Mouse (Mus musculus): ENCODE data around the gene Flrt1.

Gene Flrt1

DNA sequence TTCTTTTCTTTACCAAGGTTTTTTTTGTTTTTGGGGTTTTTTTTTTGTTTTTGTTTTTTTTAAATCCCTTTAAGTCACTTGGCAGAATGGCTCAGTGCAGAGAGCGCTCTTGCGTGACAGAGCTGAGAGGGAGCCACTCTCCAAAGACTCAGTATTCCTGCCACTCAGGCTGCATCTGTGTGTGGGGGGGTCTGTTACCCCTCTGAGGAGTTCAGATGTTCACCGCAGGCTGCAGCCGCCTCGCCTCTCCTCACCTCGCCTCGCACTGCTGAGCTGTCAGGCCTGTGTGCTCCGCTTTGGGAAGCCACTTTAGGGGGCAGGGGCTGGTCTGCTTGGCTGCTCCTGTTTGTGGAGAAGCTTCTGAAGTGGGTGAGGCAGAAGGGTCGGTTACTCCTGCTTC lies at the start of gene Flrt1:
Gene Flrt1, minus strand, starts transcription at position 186 of the 400 bp plus-strand sequence.
- no peak for DNase-seq (ENCODE audit: low spot score in 2 of 2)

DNA sequence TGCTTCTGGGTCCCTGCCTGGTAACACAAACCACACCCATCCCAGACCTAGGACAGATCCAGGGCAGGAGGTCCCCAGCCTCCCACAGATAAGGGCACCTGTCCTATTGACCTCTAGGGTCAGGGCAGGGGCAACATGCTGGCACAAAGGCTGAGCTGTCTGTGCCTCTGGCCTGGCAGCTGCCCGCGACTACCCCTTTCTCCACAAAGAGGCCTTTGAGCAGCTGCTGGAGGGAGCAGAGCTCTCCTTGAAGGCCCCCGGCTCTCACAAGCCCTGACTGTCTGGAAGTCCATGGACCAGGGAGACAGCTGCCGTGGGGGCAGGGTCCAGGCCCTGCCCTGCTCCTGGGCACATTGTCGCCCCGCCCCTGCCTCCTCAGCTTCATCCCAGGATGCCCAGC lies 49.7 kb upstream of the Flrt1 start:
- no peak for DNase-seq (ENCODE audit: low spot score in 2 of 2)

DNA sequence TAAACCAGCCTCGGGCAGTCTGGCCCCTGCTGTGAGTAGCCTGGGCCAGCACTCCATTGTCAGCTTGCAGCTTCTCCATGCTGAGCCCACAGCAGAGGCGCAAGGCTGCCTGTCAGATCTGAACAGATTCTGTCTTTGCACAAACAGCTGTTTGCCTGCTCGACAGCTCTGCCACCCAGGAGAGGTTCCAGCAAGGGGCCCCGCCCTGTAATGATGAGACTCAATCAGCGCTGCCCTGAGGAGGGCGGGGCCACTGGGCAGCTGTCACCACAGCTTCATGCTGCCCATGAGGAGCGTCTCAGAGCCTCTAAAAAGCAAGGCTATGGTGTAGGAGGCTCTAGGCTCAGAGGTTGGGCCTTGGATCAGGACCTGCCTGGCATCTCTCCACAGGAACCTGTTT lies 47.7 kb upstream of the Flrt1 start:
- DNase-seq (ENCODE audit: low spot score in 2 of 2) = no peak

GRCm38 (mm10) chr19:7151927-7152653 lies 46.6 kb upstream of the Flrt1 start:
- DNase-seq (ENCODE audit: low spot score in 2 of 2) = no peak

DNA sequence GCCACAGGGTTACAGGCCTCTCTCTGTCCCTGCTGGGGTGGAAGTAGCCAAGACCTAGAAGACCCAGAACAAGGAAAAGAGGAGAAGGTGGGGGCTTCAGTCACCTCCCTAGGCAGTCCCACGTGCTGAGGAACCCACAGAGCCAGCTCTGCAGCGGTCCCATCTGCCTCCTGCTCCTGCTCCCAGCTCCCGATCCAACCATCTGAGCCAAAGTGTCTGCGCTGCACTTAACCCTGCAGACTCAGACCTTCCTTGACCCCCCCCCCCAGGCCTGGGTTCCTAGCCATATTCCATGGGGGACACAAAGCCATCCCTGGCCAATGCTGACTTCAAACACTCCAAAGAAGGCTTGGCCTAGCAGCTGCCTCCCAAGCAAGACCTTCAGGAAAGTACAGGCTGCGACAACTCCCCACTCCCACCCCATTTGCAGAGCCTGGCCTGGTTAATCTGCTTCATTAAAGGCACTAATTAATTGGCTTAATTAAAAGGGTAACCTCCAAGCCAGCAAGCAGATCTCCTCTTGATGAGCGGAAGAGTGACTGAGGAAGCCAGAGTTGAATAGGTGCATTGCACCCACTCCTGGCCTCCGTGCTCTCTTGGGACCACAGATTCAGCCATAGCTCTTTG lies 45.9 kb upstream of the Flrt1 start:
- DNase-seq (ENCODE audit: low spot score in 2 of 2) = no peak

GRCm38 (mm10) chr19:7149158-7149685 lies 43.7 kb upstream of the Flrt1 start:
- DNase-seq (ENCODE audit: low spot score in 2 of 2) = no peak

DNA sequence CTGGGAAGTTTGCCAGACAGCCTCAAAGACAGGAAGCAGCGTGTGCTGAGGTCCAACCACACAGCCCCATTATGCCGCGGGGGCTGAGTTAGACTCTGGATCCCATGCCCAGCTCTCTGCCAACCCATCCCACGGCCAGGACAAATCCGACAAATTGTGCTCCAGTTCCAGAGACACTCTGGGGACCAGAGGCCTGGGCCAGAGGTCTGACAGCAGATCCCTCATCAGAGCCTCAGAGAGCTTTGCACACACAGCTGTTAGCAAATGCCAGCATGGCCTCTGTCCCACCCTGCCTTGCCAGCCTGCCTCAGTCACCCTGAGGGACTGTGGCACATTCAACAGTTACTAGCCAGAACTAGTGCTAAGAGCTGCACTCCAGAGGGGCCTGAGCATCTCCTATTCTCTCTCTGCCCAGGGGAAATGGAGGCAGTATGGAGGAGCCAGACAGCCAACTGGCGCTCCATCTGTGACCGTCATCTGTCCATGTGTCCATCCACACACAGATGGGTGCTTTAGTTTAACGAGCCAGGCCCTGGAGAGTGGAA lies 43.1 kb upstream of the Flrt1 start:
- DNase-seq (ENCODE audit: low spot score in 2 of 2) = no peak

GRCm38 (mm10) chr19:7148096-7148495 lies 42.6 kb upstream of the Flrt1 start:
- DNase-seq (ENCODE audit: low spot score in 2 of 2) = peak; percentile 71 to 73

- DNase-seq (ENCODE audit: low spot score in 2 of 2) = no peak
Measured at GRCm38 (mm10) chr19:7146376-7146775, 40.8 kb upstream of the Flrt1 start.

- DNase-seq (ENCODE audit: low spot score in 2 of 2) = no peak
Measured at GRCm38 (mm10) chr19:7144458-7144857, 38.9 kb upstream of the Flrt1 start.

DNA sequence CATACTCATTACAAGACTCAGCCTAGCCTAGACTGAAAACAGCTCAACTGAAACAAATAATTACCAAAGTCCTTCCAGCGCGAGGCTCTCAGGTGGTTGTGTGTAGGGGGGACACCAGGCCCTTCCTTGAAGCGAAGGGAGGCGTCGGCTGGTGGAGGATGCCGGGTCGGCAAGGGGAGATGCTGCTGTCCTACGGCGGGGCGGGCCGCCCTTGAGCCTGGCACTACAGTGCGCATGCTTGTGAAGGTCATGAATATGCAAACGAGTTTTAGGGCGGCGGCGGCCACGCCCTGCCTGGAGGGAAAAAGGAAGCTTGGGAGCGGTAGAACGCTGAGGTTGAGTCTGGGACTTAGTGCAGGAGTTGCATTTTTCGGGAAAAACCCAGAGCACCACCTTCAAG lies 38.3 kb upstream of the Flrt1 start:
- peak; percentile 66 to 75 for DNase-seq (ENCODE audit: low spot score in 2 of 2)

- no peak for DNase-seq (ENCODE audit: low spot score in 2 of 2)
Measured at GRCm38 (mm10) chr19:7142207-7142915, 36.8 kb upstream of the Flrt1 start.

GRCm38 (mm10) chr19:7140856-7141421 lies 35.4 kb upstream of the Flrt1 start:
- peak in 1 of 2 experiments; percentile 51 for DNase-seq (ENCODE audit: low spot score in 2 of 2)

- no peak for DNase-seq (ENCODE audit: low spot score in 2 of 2)
Measured at GRCm38 (mm10) chr19:7140373-7140772, 34.8 kb upstream of the Flrt1 start.

- no peak for DNase-seq (ENCODE audit: low spot score in 2 of 2)
Measured at GRCm38 (mm10) chr19:7139321-7139720, 33.8 kb upstream of the Flrt1 start.

GRCm38 (mm10) chr19:7138327-7138726 lies 32.8 kb upstream of the Flrt1 start:
- DNase-seq (ENCODE audit: low spot score in 2 of 2) = no peak

GRCm38 (mm10) chr19:7136714-7137498 lies 31.4 kb upstream of the Flrt1 start:
- DNase-seq (ENCODE audit: low spot score in 2 of 2) = no peak

- peak in 1 of 2 experiments; percentile 43 for DNase-seq (ENCODE audit: low spot score in 2 of 2)
Measured at GRCm38 (mm10) chr19:7136016-7136415, 30.5 kb upstream of the Flrt1 start.

- DNase-seq (ENCODE audit: low spot score in 2 of 2) = no peak
Measured at GRCm38 (mm10) chr19:7135525-7135924, 30.0 kb upstream of the Flrt1 start.

DNA sequence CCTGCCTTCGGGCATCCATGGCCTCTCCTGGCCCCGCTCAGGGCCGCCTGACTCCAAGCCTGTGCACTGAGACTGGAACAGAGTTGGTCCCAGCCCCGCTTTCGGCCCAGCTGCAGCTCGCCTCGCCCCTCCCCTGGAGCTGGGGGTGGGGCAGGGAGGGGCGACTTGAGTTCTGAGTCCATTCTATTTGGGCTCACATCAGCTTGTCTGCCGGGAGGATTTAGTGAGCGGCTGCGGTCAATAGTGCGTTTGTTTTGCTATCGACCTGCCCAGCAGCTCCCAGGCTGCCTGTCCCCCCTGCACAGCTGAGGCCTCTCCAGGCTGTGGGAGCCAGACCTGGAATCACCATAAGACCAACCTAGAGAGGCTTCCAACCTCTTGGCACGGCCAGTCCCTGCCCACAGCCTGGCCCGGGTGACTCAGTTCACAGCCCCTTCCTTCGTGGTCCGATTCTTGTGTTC lies 29.1 kb upstream of the Flrt1 start:
- peak in 1 of 2 experiments; percentile 37 for DNase-seq (ENCODE audit: low spot score in 2 of 2)

DNA sequence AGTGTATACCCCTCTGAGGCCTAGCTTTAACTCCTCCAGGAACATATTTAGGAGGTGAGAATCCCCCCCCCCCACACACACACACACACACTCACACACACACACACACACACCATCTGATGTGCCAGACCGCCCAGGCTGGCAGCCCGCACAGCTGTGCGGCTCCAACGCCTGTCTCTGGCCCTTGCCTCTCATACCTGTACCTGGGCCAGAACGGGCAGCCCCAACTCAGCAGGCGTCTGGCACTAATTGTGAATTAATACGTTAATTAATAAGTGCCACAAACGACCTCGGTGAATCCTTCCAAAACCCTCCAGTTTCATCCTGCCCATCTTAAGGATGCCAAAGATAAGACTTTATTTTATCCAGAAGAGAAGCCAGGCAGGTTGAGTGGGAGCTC lies 27.9 kb upstream of the Flrt1 start:
- no peak for DNase-seq (ENCODE audit: low spot score in 2 of 2)
